Mouse (Mus musculus): ENCODE data around the gene Upp2. TPM values are rescaled to one million over a fixed set of nuclear protein-coding genes. Genes with fewer than 3 reads are reported as not detected.

Gene Upp2
- total and polyA plus RNA-seq, 3 experiments, result 0.66 TPM; not detected in 2

GRCm38 (mm10) chr2:58544368-58544767 lies 22.7 kb upstream of the Upp2 start:
- Histone ChIP-seq H3K36me3 (replicated peaks) (no peaks in the 10 kb centered on the region), H3K27me3 (ENCODE audit: insufficient read depth, low read length) (no peaks in the 10 kb centered on the region), H3K9me3 (replicated peaks) (peaks cover 44% of the 10 kb centered on the region), H3K4me3 (ENCODE audit: low read depth, low read length) (no peak overlapping the region), H3K4me1 (ENCODE audit: insufficient read depth, low read depth, low read length) (no peaks in the 10 kb centered on the region)
- no peak for TF ChIP-seq GATA2 (IDR thresholded peaks at IDR 0.05; ENCODE audit: borderline replicate concordance, low read depth, low read length)
- no peak for TF ChIP-seq CTCF (IDR thresholded peaks at IDR 0.05; ENCODE audit: low read depth, low read length)
- TF ChIP-seq GATA1 (IDR thresholded peaks at IDR 0.05; ENCODE audit: borderline replicate concordance, low read length), result no peak
- no peak for TF ChIP-seq TAL1 (conservative IDR thresholded peaks at IDR 0.05; ENCODE audit: low read depth, low read length)
- TF ChIP-seq POLR2AphosphoS5 (IDR thresholded peaks at IDR 0.05; ENCODE audit: insufficient replicate concordance, low read depth, low read length), result no peak
- ATAC-seq (ENCODE audit: extremely low read depth, insufficient number of reproducible peaks, low FRiP score, poor library complexity, severe bottlenecking) (no peak), DNase-seq (ENCODE audit: low spot score) (no peak)

DNA sequence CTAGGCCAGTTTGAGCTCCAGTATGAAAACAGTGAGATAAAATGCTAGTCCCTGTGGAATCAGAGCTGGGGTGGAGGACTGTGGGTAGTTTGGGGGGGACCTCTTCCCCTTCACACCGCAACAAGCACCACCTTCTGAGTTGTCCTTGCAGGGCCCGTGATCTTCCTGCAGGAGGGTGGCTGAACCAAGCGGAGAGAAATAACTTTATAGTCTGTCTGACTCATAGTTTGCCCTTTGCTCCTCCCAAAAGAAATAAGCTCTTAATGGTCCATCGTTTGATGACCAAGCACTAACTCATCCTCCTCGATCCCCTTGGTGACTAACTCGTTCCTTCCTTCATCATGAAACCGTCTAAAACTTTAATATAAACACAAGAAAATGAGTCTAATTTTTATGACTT lies 20.8 kb upstream of the Upp2 start:
- Histone ChIP-seq H3K36me3 (replicated peaks) (no peaks in the 10 kb centered on the region), H3K27me3 (ENCODE audit: insufficient read depth, low read length) (no peaks in the 10 kb centered on the region), H3K9me3 (replicated peaks) (peaks cover 54% of the 10 kb centered on the region), H3K4me1 (ENCODE audit: insufficient read depth, low read depth, low read length) (no peaks in the 10 kb centered on the region), H3K4me3 (ENCODE audit: low read depth, low read length) (no peak overlapping the region)
- ATAC-seq (ENCODE audit: extremely low read depth, insufficient number of reproducible peaks, low FRiP score, poor library complexity, severe bottlenecking) (no peak), DNase-seq (ENCODE audit: low spot score) (no peak)
- TF ChIP-seq TAL1 (conservative IDR thresholded peaks at IDR 0.05; ENCODE audit: low read depth, low read length) (no peak), POLR2AphosphoS5 (IDR thresholded peaks at IDR 0.05; ENCODE audit: insufficient replicate concordance, low read depth, low read length) (no peak), GATA1 (IDR thresholded peaks at IDR 0.05; ENCODE audit: borderline replicate concordance, low read length) (no peak), GATA2 (IDR thresholded peaks at IDR 0.05; ENCODE audit: borderline replicate concordance, low read depth, low read length) (no peak), CTCF (IDR thresholded peaks at IDR 0.05; ENCODE audit: low read depth, low read length) (no peak)

DNA sequence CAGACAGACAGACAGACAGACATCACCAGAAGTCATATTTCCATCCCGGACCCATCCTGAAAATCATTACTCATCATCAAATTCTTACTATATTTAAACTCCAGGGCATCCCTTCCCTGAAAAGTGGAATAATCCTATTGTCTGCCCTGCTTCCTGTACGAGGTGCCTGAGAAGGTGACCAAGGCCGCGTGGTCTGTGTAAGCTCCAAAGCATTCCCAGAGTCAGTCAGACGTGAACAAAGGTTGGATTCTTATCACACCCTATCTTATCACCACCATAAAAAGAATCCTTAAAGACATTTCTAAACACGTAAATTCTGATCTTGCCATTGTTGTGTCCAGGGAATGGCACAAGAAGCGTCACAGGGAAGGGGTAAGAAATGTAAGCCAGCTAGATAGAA lies 18.2 kb upstream of the Upp2 start:
- Histone ChIP-seq H3K9me3 (replicated peaks) (peaks cover 60% of the 10 kb centered on the region), H3K36me3 (replicated peaks) (no peaks in the 10 kb centered on the region), H3K27me3 (ENCODE audit: insufficient read depth, low read length) (no peaks in the 10 kb centered on the region), H3K4me3 (ENCODE audit: low read depth, low read length) (no peak overlapping the region), H3K4me1 (ENCODE audit: insufficient read depth, low read depth, low read length) (no peaks in the 10 kb centered on the region)
- ATAC-seq (ENCODE audit: extremely low read depth, insufficient number of reproducible peaks, low FRiP score, poor library complexity, severe bottlenecking), result no peak
- DNase-seq (ENCODE audit: low spot score), result no peak
- TF ChIP-seq TAL1 (conservative IDR thresholded peaks at IDR 0.05; ENCODE audit: low read depth, low read length) (no peak), CTCF (IDR thresholded peaks at IDR 0.05; ENCODE audit: low read depth, low read length) (no peak), GATA2 (IDR thresholded peaks at IDR 0.05; ENCODE audit: borderline replicate concordance, low read depth, low read length) (no peak), POLR2AphosphoS5 (IDR thresholded peaks at IDR 0.05; ENCODE audit: insufficient replicate concordance, low read depth, low read length) (no peak), GATA1 (IDR thresholded peaks at IDR 0.05; ENCODE audit: borderline replicate concordance, low read length) (no peak)

GRCm38 (mm10) chr2:58549960-58550359 lies 17.1 kb upstream of the Upp2 start:
- ATAC-seq (ENCODE audit: extremely low read depth, insufficient number of reproducible peaks, low FRiP score, poor library complexity, severe bottlenecking) (no peak), DNase-seq (ENCODE audit: low spot score) (no peak)
- H3K9me3 ChIP-seq (replicated peaks), result peaks cover 54% of the 10 kb centered on the region
- no peak overlapping the region for H3K4me3 ChIP-seq (ENCODE audit: low read depth, low read length)
- no peaks in the 10 kb centered on the region for H3K36me3 ChIP-seq (replicated peaks)
- no peaks in the 10 kb centered on the region for H3K4me1 ChIP-seq (ENCODE audit: insufficient read depth, low read depth, low read length)
- no peaks in the 10 kb centered on the region for H3K27me3 ChIP-seq (ENCODE audit: insufficient read depth, low read length)
- TF ChIP-seq CTCF (IDR thresholded peaks at IDR 0.05; ENCODE audit: low read depth, low read length) (no peak), GATA2 (IDR thresholded peaks at IDR 0.05; ENCODE audit: borderline replicate concordance, low read depth, low read length) (no peak), GATA1 (IDR thresholded peaks at IDR 0.05; ENCODE audit: borderline replicate concordance, low read length) (no peak), TAL1 (conservative IDR thresholded peaks at IDR 0.05; ENCODE audit: low read depth, low read length) (no peak), POLR2AphosphoS5 (IDR thresholded peaks at IDR 0.05; ENCODE audit: insufficient replicate concordance, low read depth, low read length) (no peak)

DNA sequence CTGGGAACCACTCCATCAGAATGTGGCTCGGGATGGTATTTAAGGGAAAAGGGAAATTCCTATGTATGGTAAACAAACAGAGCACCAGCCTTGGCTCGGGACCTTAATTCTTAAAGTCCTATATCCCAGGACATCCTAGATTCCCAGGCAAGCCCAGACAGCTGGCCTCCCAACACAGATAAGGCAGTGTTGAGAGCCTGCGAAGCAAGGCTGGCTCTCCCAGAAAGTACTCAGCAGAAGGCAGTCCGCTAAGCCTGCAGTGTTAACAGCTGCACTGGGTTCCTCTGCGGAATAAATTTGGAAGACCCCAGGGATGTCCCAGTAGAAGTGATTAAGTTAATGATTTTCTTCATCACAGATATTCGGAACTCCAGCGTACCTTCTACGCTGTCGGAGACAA lies 16.6 kb upstream of the Upp2 start:
- Histone ChIP-seq H3K4me3 (ENCODE audit: low read depth, low read length) (no peak overlapping the region), H3K27me3 (ENCODE audit: insufficient read depth, low read length) (no peaks in the 10 kb centered on the region), H3K36me3 (replicated peaks) (no peaks in the 10 kb centered on the region), H3K9me3 (replicated peaks) (peaks cover 54% of the 10 kb centered on the region), H3K4me1 (ENCODE audit: insufficient read depth, low read depth, low read length) (no peaks in the 10 kb centered on the region)
- DNase-seq (ENCODE audit: low spot score) (no peak), ATAC-seq (ENCODE audit: extremely low read depth, insufficient number of reproducible peaks, low FRiP score, poor library complexity, severe bottlenecking) (no peak)
- no peak for TF ChIP-seq GATA2 (IDR thresholded peaks at IDR 0.05; ENCODE audit: borderline replicate concordance, low read depth, low read length)
- TF ChIP-seq CTCF (IDR thresholded peaks at IDR 0.05; ENCODE audit: low read depth, low read length), result no peak
- no peak for TF ChIP-seq POLR2AphosphoS5 (IDR thresholded peaks at IDR 0.05; ENCODE audit: insufficient replicate concordance, low read depth, low read length)
- TF ChIP-seq TAL1 (conservative IDR thresholded peaks at IDR 0.05; ENCODE audit: low read depth, low read length), result no peak

GRCm38 (mm10) chr2:58551866-58552265 lies 15.2 kb upstream of the Upp2 start:
- no peak for TF ChIP-seq TAL1 (conservative IDR thresholded peaks at IDR 0.05; ENCODE audit: low read depth, low read length)
- no peak for TF ChIP-seq GATA2 (IDR thresholded peaks at IDR 0.05; ENCODE audit: borderline replicate concordance, low read depth, low read length)
- no peak for TF ChIP-seq CTCF (IDR thresholded peaks at IDR 0.05; ENCODE audit: low read depth, low read length)
- no peak for TF ChIP-seq POLR2AphosphoS5 (IDR thresholded peaks at IDR 0.05; ENCODE audit: insufficient replicate concordance, low read depth, low read length)
- TF ChIP-seq GATA1 (IDR thresholded peaks at IDR 0.05; ENCODE audit: borderline replicate concordance, low read length), result no peak
- DNase-seq (ENCODE audit: low spot score) (no peak), ATAC-seq (ENCODE audit: extremely low read depth, insufficient number of reproducible peaks, low FRiP score, poor library complexity, severe bottlenecking) (no peak)
- Histone ChIP-seq H3K9me3 (replicated peaks) (peaks cover 52% of the 10 kb centered on the region), H3K27me3 (ENCODE audit: insufficient read depth, low read length) (no peaks in the 10 kb centered on the region), H3K4me3 (ENCODE audit: low read depth, low read length) (no peak overlapping the region), H3K4me1 (ENCODE audit: insufficient read depth, low read depth, low read length) (no peaks in the 10 kb centered on the region), H3K36me3 (replicated peaks) (no peaks in the 10 kb centered on the region)
